Mouse (Mus musculus) bone marrow macrophage, adult 2 months (primary cell): ENCODE results near the gene Gtpbp8.

Experiments
- CTCF ChIP-seq: IDR thresholded peaks from 2 replicates; pipeline ENCODE4 v1.5.1; 2012; ENCODE audit warnings: low read depth, mild to moderate bottlenecking, low read length, moderate library complexity
- POLR2A ChIP-seq: IDR thresholded peaks from 2 replicates; pipeline ENCODE4 v1.6.1; 2012; ENCODE audit warnings: mild to moderate bottlenecking, low read depth, low read length, borderline replicate concordance

DNA sequence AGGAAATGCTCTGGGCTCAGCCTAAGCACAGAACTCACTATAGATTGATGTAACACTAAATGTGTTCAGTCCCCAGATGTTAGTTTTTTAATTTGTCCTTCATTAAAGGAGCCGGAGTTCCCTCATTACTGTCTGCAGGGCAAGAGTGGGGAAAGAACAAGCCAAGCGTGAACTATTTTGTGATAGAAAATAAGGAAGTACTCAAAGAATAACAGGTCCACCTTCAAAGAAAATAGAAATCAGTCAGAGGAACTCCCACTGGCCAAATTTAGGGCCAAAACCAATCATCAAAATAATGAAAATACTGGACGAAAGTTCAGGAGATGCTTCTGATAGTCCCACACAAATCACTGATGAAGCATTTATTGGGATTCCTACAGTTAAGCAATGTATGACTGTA lies 45.0 kb downstream of the Gtpbp8 start:
- TF ChIP-seq CTCF (no peak), POLR2A (no peak)
